Mouse (Mus musculus): Measurements from ENCODE around the gene Prrx2.

GRCm38 (mm10) chr2:30857076-30857475, 22.3 kb downstream of the Prrx2 start:
- TF ChIP-seq GATA1 (IDR thresholded peaks at IDR 0.05; ENCODE audit: borderline replicate concordance, low read length) (no peak), FLI1 (IDR thresholded peaks at IDR 0.05; ENCODE audit: low read length) (no peak)

All from megakaryocyte, embryonic 14.5 days (primary cell).